Mouse (Mus musculus) thymus, postnatal 10 days (tissue): ENCODE measurements around the gene Wfdc21.

ENCODE experiments used
- DNase-seq, 2 experiments: peaks; one replicate each; pipeline ENCODE4 v3.0.0; 2021; ENCODE audit warnings: low spot score in 2 of 2

Wfdc21 gene

DNA sequence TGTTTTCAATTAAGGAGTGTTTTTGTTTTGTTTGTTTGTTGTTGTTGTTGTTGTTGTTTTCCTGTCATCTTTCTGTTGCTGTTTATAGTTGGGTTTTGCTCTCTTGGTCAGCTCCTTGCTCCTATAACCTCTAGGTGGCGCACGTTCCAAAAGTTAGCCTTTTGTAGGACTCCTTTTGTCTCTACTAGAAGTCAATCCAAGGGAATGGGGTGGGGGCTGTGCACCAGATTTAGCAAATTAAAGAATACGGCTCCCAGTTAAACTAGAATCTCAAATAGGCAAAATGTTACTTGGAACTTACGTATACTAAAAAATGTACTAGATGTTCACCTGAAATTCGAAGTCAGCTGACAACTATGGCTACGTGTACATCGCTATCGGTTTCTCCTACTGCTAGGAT, 55.4 kb downstream of the Wfdc21 start:
- peak in 1 of 2 experiments; percentile 37 for DNase-seq
